Mouse (Mus musculus) layer of hippocampus, postnatal 10 days (tissue): ENCODE data around the gene Fgf12. TPM values are rescaled to one million over a fixed set of nuclear protein-coding genes. Genes with fewer than 3 reads are reported as not detected.

Source experiments
- DNase-seq, 2 experiments: peaks; one replicate each; pipeline ENCODE4 v3.0.0; 2021; ENCODE audit warnings: low spot score in 2 of 2
- total RNA-seq, 2 experiments: library from RNA; stranded (reverse); gene quantifications; 2 replicates each; pipeline ENCODE4 v1.2.3; 2021

Gene Fgf12
- total RNA-seq, 2 experiments from 2014 or later: 152 to 153 TPM

- DNase-seq: no peak
Observed at GRCm38 (mm10) chr16:28345323-28345722, 407.5 kb downstream of the Fgf12 start.

- DNase-seq: no peak
Observed at GRCm38 (mm10) chr16:28337930-28338329, 414.9 kb downstream of the Fgf12 start.

GRCm38 (mm10) chr16:28336700-28337099, 416.2 kb downstream of the Fgf12 start:
- DNase-seq: no peak

- DNase-seq: no peak
Observed at GRCm38 (mm10) chr16:28335025-28335424, 417.8 kb downstream of the Fgf12 start.

- DNase-seq: no peak
Observed at GRCm38 (mm10) chr16:28323576-28323975, 429.3 kb downstream of the Fgf12 start.

GRCm38 (mm10) chr16:28311618-28312017, 441.2 kb downstream of the Fgf12 start:
- no peak for DNase-seq

- no peak for DNase-seq
Observed at GRCm38 (mm10) chr16:28303889-28304288, 449.0 kb downstream of the Fgf12 start.

- DNase-seq: no peak
Observed at GRCm38 (mm10) chr16:28289689-28290330, 463.1 kb downstream of the Fgf12 start.

GRCm38 (mm10) chr16:28257904-28258303, 495.0 kb downstream of the Fgf12 start:
- no peak for DNase-seq

GRCm38 (mm10) chr16:28254303-28254702, 498.6 kb downstream of the Fgf12 start:
- no peak for DNase-seq

- no peak for DNase-seq
Observed at GRCm38 (mm10) chr16:28251930-28252329, 500.9 kb downstream of the Fgf12 start.

GRCm38 (mm10) chr16:28242867-28243649, 509.8 kb downstream of the Fgf12 start:
- DNase-seq: no peak

- no peak for DNase-seq
Observed at GRCm38 (mm10) chr16:28239382-28239781, 513.5 kb downstream of the Fgf12 start.

- DNase-seq: peak; percentile 13 to 24
Observed at GRCm38 (mm10) chr16:28238019-28238868, 514.6 kb downstream of the Fgf12 start.

- DNase-seq: no peak
Observed at GRCm38 (mm10) chr16:28215930-28216329, 536.9 kb downstream of the Fgf12 start.

- no peak for DNase-seq
Observed at GRCm38 (mm10) chr16:28212411-28212810, 540.5 kb downstream of the Fgf12 start.

- no peak for DNase-seq
Observed at GRCm38 (mm10) chr16:28156443-28156842, 596.4 kb downstream of the Fgf12 start.

GRCm38 (mm10) chr16:28140972-28141371, 611.9 kb downstream of the Fgf12 start:
- DNase-seq: peak; percentile 7 to 13

GRCm38 (mm10) chr16:28127006-28127405, 625.9 kb downstream of the Fgf12 start:
- no peak for DNase-seq
